In genomic region chr15:79961366-79961921, GRCm38 (mm10) we compare ENCODE assay signal across 10 mouse cellular contexts. TPM values are rescaled to one million over a fixed set of nuclear protein-coding genes. Genes with fewer than 3 reads are reported as not detected.
DNase-seq lines count a peak whose midpoint lies in the region; TF ChIP-seq lines count a peak whose summit lies in the region.
"Had no signal": no experiment of that assay in that cellular context is flagged by ENCODE, and none has a peak within 500 bp of the region (broad histone marks: within the 10 kb centered on the region; RNA-seq: fewer than 3 reads in every experiment).

No protein-coding gene starts in this region.

- peaks cover 2% of the 10 kb centered on the region for H3K4me1 ChIP-seq in ES-Bruce4 (ENCODE audit: control insufficient read depth, insufficient read depth, low read length)
- H3K4me1 ChIP-seq: liver, embryonic 13.5 days had no signal

- no peak overlapping the region for H3K4me3 ChIP-seq in ES-Bruce4 (ENCODE audit: low read depth, low read length)
- H3K4me3 ChIP-seq: liver, embryonic 13.5 days had no signal

- TF ChIP-seq EP300 in ES-Bruce4 (IDR thresholded peaks at IDR 0.05; ENCODE audit: insufficient read depth, low read depth, low read length), result no peak

- TF ChIP-seq POLR2A in ES-Bruce4 (IDR thresholded peaks at IDR 0.05; ENCODE audit: insufficient read depth, low read length), result no peak

- peaks cover 9% of the 10 kb centered on the region for H3K36me3 ChIP-seq in ES-Bruce4 (ENCODE audit: control insufficient read depth, insufficient read depth, low read length, poor library complexity, severe bottlenecking)
- H3K36me3 ChIP-seq: liver, embryonic 13.5 days had no signal

- peak; percentile 39 for TF ChIP-seq CTCF in ES-Bruce4 (IDR thresholded peaks at IDR 0.05; ENCODE audit: low read depth, low read length)

- H3K9ac ChIP-seq in ES-Bruce4 (ENCODE audit: low read depth, poor library complexity, severe bottlenecking), result no peak overlapping the region
- H3K9ac ChIP-seq: liver, embryonic 13.5 days had no signal

- no peaks in the 10 kb centered on the region for H3K9me3 ChIP-seq in ES-Bruce4 (replicated peaks; ENCODE audit: control insufficient read depth, insufficient read depth, low read length, poor library complexity, severe bottlenecking)
- H3K9me3 ChIP-seq: liver, embryonic 13.5 days had no signal

- no peaks in the 10 kb centered on the region for H3K27me3 ChIP-seq in ES-Bruce4 (ENCODE audit: control insufficient read depth, insufficient read depth, low read length, poor library complexity, severe bottlenecking)
- H3K27me3 ChIP-seq: liver, embryonic 13.5 days had no signal

- peak; percentile 65 for DNase-seq in embryo, embryonic 10 days (ENCODE audit: low spot score)
- no peak for DNase-seq in embryo, embryonic 9.5 days (ENCODE audit: extremely low spot score)
- peak; percentile 30 to 35 for DNase-seq in layer of hippocampus, postnatal 10 days (ENCODE audit: low spot score in 2 of 2)
- no peak for DNase-seq in layer of hippocampus, adult 18-20 months (ENCODE audit: low spot score in 2 of 2)
- peak; percentile 55 for DNase-seq in heart, postnatal 4 days
- DNase-seq in urinary bladder, adult 18-20 months (ENCODE audit: low spot score in 2 of 2), result no peak
- no peak for DNase-seq in natural killer cell, adult 2 months (ENCODE audit: low spot score in 2 of 2)
- DNase-seq: cerebellum, adult 2 months; liver, embryonic 13.5 days had no signal

- H3K27ac ChIP-seq in ES-Bruce4 (ENCODE audit: insufficient read depth, low read length), result no peak overlapping the region
- H3K27ac ChIP-seq: liver, embryonic 13.5 days had no signal

RNA-seq across cellular contexts. Expression of gene Cbx7, which starts 9.5 kb away (rescaled TPM):
- 1 to 10 TPM; 7.9 to 9.6 TPM for total RNA-seq in layer of hippocampus, postnatal 10 days (2021)
- total RNA-seq in layer of hippocampus, adult 18-20 months (2021), result 10 to 100 TPM; 62.3 to 62.7 TPM
- 111 and 112 TPM in 2 replicates for polyA plus RNA-seq in ES-Bruce4 (2011; ENCODE audit: insufficient read depth, insufficient read length, low read depth, missing spikeins)
- total RNA-seq in heart, postnatal 4 days (2021), result 1 to 10 TPM; 1.7 to 2.0 TPM

RNA-seq across cellular contexts. Expression of gene Pdgfb, which starts 53.3 kb away (rescaled TPM):
- total RNA-seq in layer of hippocampus, postnatal 10 days (2021), result 10 to 100 TPM; 51.3 to 51.6 TPM
- total RNA-seq in layer of hippocampus, adult 18-20 months (2021), result 10 to 100 TPM; 28.2 to 30.4 TPM
- polyA plus RNA-seq in ES-Bruce4 (2011; ENCODE audit: insufficient read depth, insufficient read length, low read depth, missing spikeins), result 16.8 and 17.1 TPM in 2 replicates
- 10 to 100 TPM; 46.4 to 50.7 TPM for total RNA-seq in heart, postnatal 4 days (2021)

Comparison
In these comparisons a context has a peak if more than half of its experiments do, and no peak if none do; other contexts are left out.
1. DNase-seq: peak in embryo, embryonic 10 days (single experiment), layer of hippocampus, postnatal 10 days (2 of 2) and heart, postnatal 4 days (single experiment); none in embryo, embryonic 9.5 days (single experiment), layer of hippocampus, adult 18-20 months (0 of 2), urinary bladder, adult 18-20 months (0 of 2) and natural killer cell, adult 2 months (0 of 2).
2. RNA of gene Cbx7, which starts 9.5 kb away (total RNA-seq): 62.3 to 62.7 TPM in layer of hippocampus, adult 18-20 months; 7.9 to 9.6 TPM in layer of hippocampus, postnatal 10 days and 1.7 to 2.0 TPM in heart, postnatal 4 days; every median in the first group is over 4 times any median in the second.